Mouse (Mus musculus) cerebellum, postnatal 10 days (tissue): Measurements from ENCODE around the gene Sema6d.

Source experiments
- DNase-seq, 2 experiments: peaks; one replicate each; pipeline ENCODE4 v3.0.0; 2021; ENCODE audit warnings: mixed read lengths in 2 of 2

Gene Sema6d

DNA sequence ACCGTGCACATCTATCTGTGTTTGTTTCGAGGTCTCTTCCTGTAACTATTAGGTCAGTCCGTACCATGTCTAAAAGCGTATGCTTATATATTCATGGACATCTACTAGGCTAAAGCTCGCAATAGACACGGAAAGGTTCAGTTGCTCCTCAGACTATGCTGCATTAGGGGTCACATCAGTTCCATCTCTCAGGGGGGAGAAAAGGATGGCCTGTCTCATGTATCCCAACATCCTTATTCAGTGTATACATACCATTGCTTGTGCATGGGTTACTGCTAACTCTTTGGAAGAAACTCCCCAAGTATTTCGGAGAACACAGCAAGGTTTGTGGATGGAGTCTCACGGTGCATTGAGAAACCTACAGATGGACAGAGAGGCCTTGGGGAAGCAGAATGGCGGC, 571.5 kb downstream of the Sema6d start:
- no peak for DNase-seq

DNA sequence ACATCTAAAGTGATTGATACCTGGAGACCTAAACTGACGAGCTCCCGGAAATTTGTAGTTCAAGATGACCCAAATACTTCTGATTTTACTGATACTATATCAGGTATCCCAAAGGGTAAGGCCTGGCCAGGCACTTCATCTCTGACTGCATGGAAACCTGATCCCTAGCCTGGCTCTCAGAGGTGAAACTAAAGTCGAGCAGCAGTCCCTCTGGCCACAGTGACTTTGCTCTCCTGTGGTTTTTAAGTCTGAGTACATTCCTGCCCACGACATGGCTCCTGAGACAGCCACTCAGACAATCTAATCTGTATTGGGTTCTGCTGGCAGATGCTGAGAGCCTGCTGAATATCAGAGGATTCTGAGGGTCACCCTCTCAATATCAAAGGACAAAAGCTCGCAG, 572.5 kb downstream of the Sema6d start:
- DNase-seq, result no peak

- no peak for DNase-seq
Measured at GRCm38 (mm10) chr2:124664191-124664590, 574.4 kb downstream of the Sema6d start.

GRCm38 (mm10) chr2:124668431-124668830, 578.7 kb downstream of the Sema6d start:
- DNase-seq, result peak; percentile 37 to 40

- no peak for DNase-seq
Measured at GRCm38 (mm10) chr2:124673117-124673516, 583.3 kb downstream of the Sema6d start.

DNA sequence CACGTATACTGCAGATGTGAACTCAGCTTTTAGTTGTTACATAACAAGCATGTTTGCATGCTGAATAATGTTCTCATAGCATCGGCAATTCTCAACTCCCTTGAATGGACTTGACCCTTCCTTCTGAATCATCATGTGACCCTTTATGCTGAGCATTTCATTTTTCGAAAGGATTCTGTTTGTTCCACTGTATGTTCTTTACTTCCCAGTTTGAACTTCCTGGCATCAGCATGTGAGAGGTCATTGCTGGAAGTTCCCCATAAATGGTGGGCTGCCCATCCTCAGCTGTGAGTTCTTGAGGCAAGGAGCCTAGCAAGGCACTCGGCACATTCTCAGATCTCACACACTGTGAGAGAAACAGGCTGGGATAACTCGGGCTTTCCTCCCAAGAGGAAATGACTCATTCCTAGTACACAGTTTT, 594.7 kb downstream of the Sema6d start:
- no peak for DNase-seq

DNA sequence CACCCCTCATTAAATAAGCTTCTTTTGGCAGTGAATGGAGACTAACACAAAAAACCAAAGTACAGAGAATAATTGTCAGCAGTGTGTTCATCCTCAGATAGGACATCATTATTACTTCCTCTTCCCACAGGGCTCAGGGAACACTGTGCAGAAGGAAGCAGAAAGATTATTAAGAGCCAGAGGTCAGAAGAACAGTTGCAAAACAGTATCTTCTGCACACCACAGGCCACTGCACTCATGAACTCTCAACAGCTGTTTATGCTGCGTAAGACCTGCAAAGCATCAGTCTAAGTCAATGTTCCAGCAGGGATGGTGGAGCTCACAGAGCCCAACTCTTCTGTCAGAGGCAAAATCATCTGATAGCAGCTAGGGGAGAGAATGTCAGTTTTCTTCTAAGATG, 600.6 kb downstream of the Sema6d start:
- DNase-seq, result no peak

DNA sequence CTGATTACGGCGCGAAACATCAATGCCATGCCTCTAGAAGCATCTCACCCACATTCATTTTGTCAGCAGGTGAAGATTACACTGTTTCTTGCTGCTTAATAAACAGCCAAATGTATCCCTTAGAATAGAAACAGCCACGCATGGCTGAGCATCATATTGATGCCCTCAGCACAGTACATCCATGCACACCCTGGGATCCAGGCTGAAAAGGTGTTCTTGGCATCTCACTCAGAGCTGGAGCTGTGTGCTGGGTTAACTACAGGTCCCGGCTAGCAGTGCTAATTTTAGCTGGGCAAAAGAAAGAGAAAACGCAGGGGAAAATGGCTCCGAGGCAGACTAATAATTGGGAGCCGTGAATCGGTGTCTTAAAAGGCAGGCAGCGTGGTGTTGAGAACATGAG, 612.9 kb downstream of the Sema6d start:
- DNase-seq, result peak; percentile 28 to 44

DNA sequence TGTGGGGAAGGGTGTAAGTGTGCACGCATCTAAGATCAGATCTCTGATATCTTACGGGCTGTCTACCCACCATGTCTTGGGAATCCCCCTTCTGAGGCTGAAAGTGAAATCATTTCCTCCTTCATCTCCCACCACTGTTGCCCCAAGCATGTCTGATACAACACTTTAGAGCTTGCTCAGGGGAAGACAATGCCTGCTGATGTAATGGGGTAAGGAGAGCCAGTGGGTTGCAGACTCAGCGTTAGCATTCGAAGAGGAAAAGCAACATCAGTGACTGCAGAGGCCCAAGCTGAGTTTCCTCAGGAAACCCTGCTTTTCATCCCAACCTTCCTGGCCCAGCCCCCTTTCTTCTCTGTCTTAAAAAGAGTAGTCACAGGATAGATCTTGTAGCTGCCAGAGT, 615.2 kb downstream of the Sema6d start:
- no peak for DNase-seq

- no peak for DNase-seq
Measured at GRCm38 (mm10) chr2:124705806-124706205, 616.0 kb downstream of the Sema6d start.

DNA sequence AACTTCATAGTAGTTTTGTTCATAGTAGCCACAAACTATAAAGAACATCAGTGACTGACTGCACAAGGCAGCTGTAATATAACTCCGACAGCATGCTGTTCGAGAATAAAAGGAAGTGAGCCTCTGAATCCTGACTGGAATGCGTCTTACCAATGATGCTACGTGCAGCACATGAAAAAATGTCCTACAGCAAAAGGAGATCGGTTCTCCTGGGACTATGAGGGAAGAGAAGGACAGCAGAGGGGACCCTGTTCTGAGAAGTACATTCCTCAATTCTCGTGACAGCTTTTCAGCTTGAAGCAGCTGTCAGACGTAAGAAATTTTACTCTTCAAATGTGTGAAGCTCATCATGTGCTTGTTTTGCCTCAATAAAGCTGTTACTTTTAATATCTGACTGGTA, 617.1 kb downstream of the Sema6d start:
- no peak for DNase-seq
